Mouse (Mus musculus) kidney, adult 2 months (tissue): Measurements from ENCODE around the gene Crcp. TPM values are rescaled to one million over a fixed set of nuclear protein-coding genes. Genes with fewer than 3 reads are reported as not detected.

Source experiments
- DNase-seq: peaks from one replicate; pipeline ENCODE4 v3.0.0; 2021
- H3K27ac ChIP-seq: fragments of 200-500 bp; 2 replicates; pipeline ENCODE4 v1.5.1; 2012; ENCODE audit warnings: low read depth, low read length, control low read depth, inconsistent platforms; ENCODE audit not compliant: insufficient read depth
- H3K27me3 ChIP-seq: fragments of 200-500 bp; replicated peaks from 2 replicates; pipeline ENCODE4 v1.6.1; 2012; ENCODE audit warnings: mild to moderate bottlenecking, moderate library complexity, low read length, inconsistent platforms; ENCODE audit not compliant: control insufficient read depth, insufficient read depth
- H3K36me3 ChIP-seq: fragments of 200-500 bp; 2 replicates; pipeline ENCODE4 v1.6.1; 2012; ENCODE audit warnings: mild to moderate bottlenecking, moderate library complexity, low read length, inconsistent platforms; ENCODE audit not compliant: control insufficient read depth, insufficient read depth
- H3K4me1 ChIP-seq: fragments of 200-500 bp; 2 replicates; pipeline ENCODE4 v1.6.1; 2011; ENCODE audit warnings: low read length; ENCODE audit not compliant: control insufficient read depth, insufficient read depth
- H3K4me3 ChIP-seq: fragments of 200-500 bp; 2 replicates; pipeline ENCODE4 v1.5.1; 2011; ENCODE audit warnings: mild to moderate bottlenecking, low read depth, low read length, control low read depth; ENCODE audit not compliant: insufficient read depth
- CTCF ChIP-seq: fragments of 200-500 bp; conservative IDR thresholded peaks from 2 replicates; pipeline ENCODE4 v1.5.1; 2011; ENCODE audit warnings: low read depth, mild to moderate bottlenecking, control low read depth, low read length, moderate library complexity, mixed read lengths; ENCODE audit not compliant: insufficient read depth, insufficient read length
- POLR2A ChIP-seq: fragments of 200-500 bp; IDR thresholded peaks from one replicate; pipeline ENCODE4 v1.6.1; 2011; ENCODE audit warnings: low read depth, low read length, control low read depth
- WGBS: fragments of 180-500 bp; shearing (Covaris S2); methylation state at CpG from one replicate; pipeline ENCODE4 v1.1.7; 2018; 5-methylcytosine and 5-hydroxymethylcytosine counted together
- polyA plus RNA-seq: library from polyadenylated mRNA; depleted of rRNA; stranded (reverse); fragments of >200 nt; gene quantifications from 2 replicates; pipeline ENCODE4 v1.2.3, GENCODE M21; 2012

The Crcp gene
- polyA plus RNA-seq, 1 experiment: 19.3 TPM

DNA sequence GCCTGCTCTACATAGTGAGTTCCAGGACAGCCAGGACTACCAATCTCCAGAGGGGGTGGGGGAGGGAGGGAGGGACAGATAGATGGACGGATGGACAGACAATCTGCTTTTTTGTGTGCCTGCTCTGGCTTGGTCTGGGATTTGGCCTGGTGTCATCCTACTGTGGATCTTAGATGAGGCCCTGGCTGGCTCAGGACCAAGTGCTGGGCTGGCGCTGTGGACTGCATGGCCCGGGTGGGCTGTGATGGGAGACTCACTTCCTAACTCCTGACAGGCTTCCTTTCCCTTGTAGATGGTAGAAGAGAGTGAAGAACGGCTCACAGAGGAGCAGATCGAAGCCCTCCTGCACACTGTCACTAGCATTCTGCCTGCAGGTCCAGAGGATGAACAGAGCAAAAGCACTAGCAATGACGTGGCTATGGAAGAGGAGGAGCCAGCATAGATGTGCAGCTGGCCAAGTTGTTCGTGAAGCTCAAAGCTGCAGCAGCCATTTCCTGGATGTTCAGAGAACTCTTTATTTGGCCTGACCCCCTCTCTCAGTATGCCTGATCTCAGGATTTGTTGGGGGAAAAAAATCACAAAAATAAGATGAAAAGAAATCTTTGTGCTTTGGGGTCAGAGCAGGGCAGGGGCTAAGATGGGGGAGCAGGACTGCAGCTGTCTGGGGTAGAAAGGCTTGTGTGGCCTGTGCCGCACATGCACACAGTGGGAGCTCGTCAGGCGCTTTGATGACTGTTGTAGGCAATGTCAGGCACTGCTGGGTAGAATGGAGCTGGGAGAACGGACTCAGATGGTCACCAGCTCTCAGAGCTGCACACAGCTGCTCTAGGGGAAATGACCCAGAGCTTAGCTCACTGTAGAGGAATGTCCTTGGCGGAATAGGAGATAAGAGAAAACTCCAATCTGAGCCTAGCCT lies 30.6 kb downstream of the Crcp start:
- no peak overlapping the region for H3K4me3 ChIP-seq
- no peaks in the 10 kb centered on the region for H3K27me3 ChIP-seq
- peak; percentile 32 for DNase-seq
- no peaks in the 10 kb centered on the region; the same call in 1 of the 2 replicates for H3K36me3 ChIP-seq
- TF ChIP-seq CTCF (no peak), POLR2A (no peak)
- peak overlapping the region; percentile 46 for H3K27ac ChIP-seq
- H3K4me1 ChIP-seq: no peaks in the 10 kb centered on the region
- 71% methylated on average over 12 of the region's 12 CpGs for WGBS

DNA sequence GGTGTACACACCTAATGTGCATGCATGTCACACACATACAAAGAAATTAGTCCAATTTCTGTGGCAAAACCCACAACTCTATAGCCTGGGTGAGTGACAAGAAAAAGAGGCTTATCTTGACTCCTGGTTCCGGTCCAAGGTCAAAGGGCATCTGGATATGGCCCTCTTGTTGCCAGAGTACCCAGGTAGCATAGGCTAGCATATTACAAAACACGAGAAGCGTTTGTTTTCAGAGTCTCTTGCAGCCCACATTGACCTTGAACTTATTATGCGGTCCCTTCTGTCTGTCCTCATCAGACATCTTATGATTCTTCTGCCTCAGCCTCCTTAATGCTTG lies 31.2 kb downstream of the Crcp start:
- Histone ChIP-seq H3K27ac (0 out of 2 replicates have a peak overlapping the region, but pooled peaks have one; percentile 7), H3K4me3 (no peak overlapping the region), H3K27me3 (no peaks in the 10 kb centered on the region), H3K36me3 (no peaks in the 10 kb centered on the region; the same call in 1 of the 2 replicates), H3K4me1 (no peaks in the 10 kb centered on the region)
- TF ChIP-seq CTCF (no peak), POLR2A (no peak)
- 79% methylated on average over 4 of the region's 4 CpGs for WGBS
- DNase-seq: no peak

DNA sequence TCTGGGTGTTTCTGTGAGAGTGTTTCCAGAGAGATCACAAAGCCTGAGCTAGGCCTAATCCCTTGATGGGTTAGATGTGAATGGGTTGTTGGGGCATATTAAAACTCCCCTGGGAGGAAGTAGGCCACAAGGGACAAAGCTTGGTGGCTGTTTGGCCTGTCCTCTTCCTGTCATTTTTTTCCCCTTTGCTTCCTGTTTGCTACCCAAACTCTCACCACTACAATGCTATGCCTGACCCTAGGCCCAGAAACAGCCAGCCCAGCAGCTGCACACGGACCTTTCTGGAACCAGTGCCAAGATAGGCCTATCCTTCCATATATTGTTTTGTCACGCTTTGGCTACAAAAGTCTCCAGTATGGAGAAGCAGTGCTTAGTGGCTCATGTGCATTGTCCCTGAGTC lies 33.0 kb downstream of the Crcp start:
- DNase-seq: peak; percentile 60
- 53% methylated on average over 2 of the region's 2 CpGs for WGBS
- no peaks in the 10 kb centered on the region; the same call in 1 of the 2 replicates for H3K36me3 ChIP-seq

DNA sequence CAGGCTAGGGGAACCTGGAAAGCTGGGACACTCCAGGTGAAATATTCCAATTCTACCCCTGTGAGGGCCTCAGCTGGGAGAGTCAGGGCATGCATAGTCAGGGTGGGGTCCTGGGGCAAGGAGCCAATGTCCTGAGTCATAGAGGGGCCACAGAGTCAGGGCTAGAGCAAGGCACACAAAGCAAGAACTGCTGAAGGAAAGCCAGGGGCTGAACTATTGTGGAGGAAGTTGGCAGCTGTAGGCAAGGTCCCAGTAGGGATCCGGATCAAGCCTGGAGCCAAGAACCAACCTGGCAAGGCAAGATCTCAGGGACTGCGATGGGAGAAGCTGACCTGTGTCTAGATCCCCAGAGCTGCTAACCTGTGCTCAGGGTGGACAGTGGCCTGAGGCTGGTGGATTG lies 34.7 kb downstream of the Crcp start:
- H3K4me1 ChIP-seq: no peaks in the 10 kb centered on the region
- WGBS: 73% methylated on average over 2 of the region's 2 CpGs
- H3K27ac ChIP-seq: no peak overlapping the region
- no peak for DNase-seq
- no peaks in the 10 kb centered on the region for H3K27me3 ChIP-seq
- H3K36me3 ChIP-seq: no peaks in the 10 kb centered on the region; the same call in 1 of the 2 replicates
- no peak overlapping the region for H3K4me3 ChIP-seq
- no peak for TF ChIP-seq CTCF
- no peak for TF ChIP-seq POLR2A

More for the DNA sequence above, 33.0 kb downstream of the Crcp start:
- no peak for TF ChIP-seq CTCF
- no peak for TF ChIP-seq POLR2A
- Histone ChIP-seq H3K27ac (peak overlapping the region; percentile 15), H3K4me1 (no peaks in the 10 kb centered on the region), H3K27me3 (no peaks in the 10 kb centered on the region), H3K4me3 (no peak overlapping the region)

DNA sequence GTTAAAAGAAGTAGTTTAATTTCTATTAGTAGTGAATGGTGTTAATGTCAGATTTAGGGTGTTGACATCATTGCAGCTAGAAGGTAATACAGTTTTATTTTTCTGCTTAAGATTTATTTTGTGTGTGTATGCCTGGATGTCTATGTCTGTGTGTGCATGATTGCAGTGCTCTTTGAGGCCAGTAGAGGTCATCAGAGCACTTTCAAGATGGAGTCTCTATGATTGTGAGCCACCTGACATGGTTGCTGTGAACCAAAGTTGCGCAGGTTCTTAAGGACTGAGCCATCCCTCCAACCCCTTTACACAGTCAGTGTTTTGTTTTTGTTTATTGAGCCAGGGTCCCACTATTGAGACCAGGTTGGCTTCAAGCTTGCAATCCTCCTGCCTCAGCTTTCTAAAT lies 36.5 kb downstream of the Crcp start:
- H3K4me3 ChIP-seq: no peak overlapping the region
- no peaks in the 10 kb centered on the region for H3K36me3 ChIP-seq
- no peak for DNase-seq
- no peak overlapping the region for H3K27ac ChIP-seq
- no peaks in the 10 kb centered on the region for H3K4me1 ChIP-seq
- TF ChIP-seq CTCF (peak; percentile 44; the same call in 1 of the 2 replicates), POLR2A (no peak)
- no peaks in the 10 kb centered on the region for H3K27me3 ChIP-seq
- WGBS: 100% methylated on average over 1 of the region's 1 CpGs

DNA sequence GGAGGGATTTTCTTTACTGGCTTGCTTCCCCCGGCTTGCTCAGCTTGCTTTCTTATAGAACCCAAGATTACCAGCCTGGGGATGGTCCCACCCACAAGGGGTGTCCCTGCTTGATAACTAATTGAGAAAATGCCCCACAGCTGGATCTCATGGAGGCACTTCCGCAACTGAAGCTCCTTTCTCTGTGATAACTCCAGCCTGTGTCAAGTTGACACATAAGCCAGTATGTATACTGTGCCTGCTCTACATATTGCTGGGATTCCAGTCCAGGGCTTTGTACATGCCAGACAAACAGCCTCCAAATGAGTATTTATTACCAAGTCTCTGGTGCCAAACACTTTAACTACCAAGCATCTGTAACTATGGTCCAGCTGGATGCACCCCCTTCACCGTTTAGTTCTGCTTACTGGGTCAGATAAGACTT lies 38.8 kb downstream of the Crcp start:
- no peaks in the 10 kb centered on the region for H3K36me3 ChIP-seq
- no peak overlapping the region for H3K27ac ChIP-seq
- 53% methylated on average over 3 of the region's 3 CpGs for WGBS
- TF ChIP-seq POLR2A (no peak), CTCF (no peak)
- H3K4me1 ChIP-seq: no peaks in the 10 kb centered on the region
- DNase-seq: no peak
- no peak overlapping the region for H3K4me3 ChIP-seq
- H3K27me3 ChIP-seq: no peaks in the 10 kb centered on the region

DNA sequence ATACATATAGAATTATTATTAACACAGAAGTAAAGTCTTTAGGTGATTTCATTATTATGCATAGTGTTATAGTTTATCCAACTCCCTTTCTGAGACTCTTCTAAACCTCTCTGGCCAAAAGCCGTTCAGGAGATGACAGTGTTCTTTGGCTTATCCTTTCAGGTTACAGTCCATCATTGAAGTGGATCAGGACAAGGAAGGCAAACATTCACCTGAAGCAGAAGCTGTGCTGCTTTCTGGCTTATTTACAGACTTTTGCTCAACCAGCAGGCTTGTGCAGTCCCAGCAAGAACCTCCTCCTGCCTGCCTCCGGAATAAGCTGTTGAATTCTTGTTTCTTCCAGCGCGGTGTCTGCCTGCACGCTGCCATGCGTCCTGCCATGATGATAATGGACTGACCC lies 43.9 kb downstream of the Crcp start, which contains the start of gene Tpst1:
Gene Tpst1 (plus strand): TSS at position 301 of the 400 bp plus-strand sequence.
- H3K27ac ChIP-seq: no peak within 1 kb of the TSS
- no peak within 1 kb of the TSS for H3K4me3 ChIP-seq
- no peak for DNase-seq
- TF ChIP-seq POLR2A (no peak), CTCF (no peak)
- no peaks in the 10 kb centered on the region for H3K4me1 ChIP-seq
- H3K27me3 ChIP-seq: no peaks in the 10 kb centered on the region
- no peaks in the 10 kb centered on the region for H3K36me3 ChIP-seq
- WGBS: 93% methylated on average over 6 of the region's 6 CpGs
